Mouse (Mus musculus): ENCODE results near the gene Snx7.

Snx7 gene

DNA sequence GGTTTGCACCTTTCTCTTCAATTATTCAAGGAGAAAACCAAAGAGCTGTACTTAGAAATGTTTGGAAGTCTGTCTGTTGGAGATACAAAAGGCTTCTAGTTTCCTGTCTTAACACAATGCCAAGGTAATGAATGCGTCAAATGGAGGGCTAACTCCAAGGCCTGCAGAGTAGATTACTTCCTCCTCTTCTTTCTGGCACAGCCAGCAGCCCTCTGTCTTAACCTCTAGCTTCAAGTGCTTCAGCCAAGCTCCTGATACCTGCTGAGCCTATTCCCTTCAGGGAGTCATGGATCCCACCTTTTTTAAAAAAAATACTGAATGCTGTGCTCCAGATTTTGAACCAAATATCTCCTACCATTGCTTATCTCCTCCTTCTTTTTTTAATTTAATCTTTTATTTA, 51.1 kb downstream of the Snx7 start:
- no peak for DNase-seq (ENCODE audit: low spot score)

- DNase-seq (ENCODE audit: low spot score), result no peak
Measured at GRCm38 (mm10) chr3:117814218-117814617, 54.5 kb downstream of the Snx7 start.

DNA sequence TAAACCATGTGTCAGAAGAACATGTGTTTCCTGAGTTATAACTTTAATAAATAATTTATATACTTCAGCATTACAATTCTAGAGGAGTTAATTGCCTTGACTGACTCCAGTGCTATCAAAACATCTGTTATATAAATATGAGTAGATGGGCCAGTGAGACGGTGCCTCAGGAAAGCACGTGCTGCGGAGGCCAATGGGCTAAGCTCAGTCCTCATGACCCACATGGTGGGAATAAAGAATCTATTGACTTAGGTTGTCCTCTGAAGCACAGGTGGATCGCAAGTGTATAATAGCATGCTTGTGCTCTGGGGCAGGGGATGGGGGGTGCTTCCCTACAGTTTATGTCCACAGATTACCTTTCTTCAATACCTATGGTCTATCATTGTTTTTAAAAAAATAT, 56.6 kb downstream of the Snx7 start:
- DNase-seq (ENCODE audit: low spot score), result no peak

DNA sequence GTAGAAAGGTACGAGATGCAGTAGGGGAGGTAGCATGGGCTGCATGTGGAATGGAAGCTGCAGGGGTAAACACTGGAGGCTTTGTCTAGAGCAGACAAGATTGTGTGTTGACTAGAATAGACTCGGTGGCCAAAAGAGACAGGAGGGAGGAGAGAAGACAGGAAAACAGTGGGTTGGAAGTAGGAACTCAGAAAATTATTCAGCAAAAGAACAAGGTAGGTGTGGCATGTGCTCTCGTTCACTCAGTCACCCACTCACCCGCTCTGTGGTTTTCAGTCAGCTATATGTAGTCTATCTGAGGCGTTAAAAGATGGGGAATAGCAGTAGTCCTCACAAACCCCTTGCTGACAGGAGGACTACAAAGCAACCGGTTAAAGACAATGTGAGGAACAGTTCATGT, 63.0 kb downstream of the Snx7 start:
- no peak for DNase-seq (ENCODE audit: low spot score)

GRCm38 (mm10) chr3:117794501-117794900, 74.2 kb downstream of the Snx7 start:
- DNase-seq (ENCODE audit: low spot score), result no peak

- DNase-seq (ENCODE audit: low spot score), result no peak
Measured at GRCm38 (mm10) chr3:117791951-117792350, 76.8 kb downstream of the Snx7 start.

DNA sequence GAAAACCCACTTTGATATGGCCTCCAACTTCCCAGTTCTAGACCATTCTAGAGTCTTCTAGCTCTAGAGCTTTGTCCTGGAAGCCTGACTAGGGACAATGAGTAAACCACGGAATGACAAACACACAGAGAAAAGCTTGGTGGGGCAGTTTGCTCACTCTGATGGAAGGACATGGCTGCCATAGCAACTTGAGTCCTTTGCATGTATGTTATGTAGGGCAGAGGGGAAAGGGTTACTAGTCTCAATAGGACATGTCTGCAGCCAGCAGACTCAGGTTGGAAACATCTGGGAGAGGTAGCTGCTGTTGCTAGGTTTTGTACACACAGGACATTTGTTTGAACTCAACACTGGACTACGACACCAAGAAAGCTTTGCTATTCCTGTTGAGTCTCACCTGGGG, 77.5 kb downstream of the Snx7 start:
- DNase-seq (ENCODE audit: low spot score), result no peak

- no peak for DNase-seq (ENCODE audit: low spot score)
Measured at GRCm38 (mm10) chr3:117788800-117789693, 79.7 kb downstream of the Snx7 start.

DNA sequence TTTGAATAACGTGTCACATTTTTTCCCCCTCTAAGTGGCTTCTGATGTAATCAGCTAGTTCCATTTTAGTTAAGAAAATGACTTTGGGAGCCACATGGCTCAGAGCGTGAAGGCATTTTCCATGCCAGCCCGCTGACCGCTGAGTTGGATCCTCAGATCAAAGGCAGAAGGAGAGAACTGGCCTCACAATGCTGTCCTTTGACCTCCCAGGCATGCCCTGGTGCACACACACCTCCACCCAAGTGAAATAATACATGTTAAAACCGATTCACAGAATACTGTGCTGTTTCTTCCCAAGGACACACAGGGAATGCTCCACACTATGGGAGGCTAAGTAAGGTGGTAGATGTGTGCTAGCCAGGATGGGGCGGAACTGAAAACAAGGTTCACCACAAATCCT, 81.5 kb downstream of the Snx7 start:
- DNase-seq (ENCODE audit: low spot score), result no peak

DNA sequence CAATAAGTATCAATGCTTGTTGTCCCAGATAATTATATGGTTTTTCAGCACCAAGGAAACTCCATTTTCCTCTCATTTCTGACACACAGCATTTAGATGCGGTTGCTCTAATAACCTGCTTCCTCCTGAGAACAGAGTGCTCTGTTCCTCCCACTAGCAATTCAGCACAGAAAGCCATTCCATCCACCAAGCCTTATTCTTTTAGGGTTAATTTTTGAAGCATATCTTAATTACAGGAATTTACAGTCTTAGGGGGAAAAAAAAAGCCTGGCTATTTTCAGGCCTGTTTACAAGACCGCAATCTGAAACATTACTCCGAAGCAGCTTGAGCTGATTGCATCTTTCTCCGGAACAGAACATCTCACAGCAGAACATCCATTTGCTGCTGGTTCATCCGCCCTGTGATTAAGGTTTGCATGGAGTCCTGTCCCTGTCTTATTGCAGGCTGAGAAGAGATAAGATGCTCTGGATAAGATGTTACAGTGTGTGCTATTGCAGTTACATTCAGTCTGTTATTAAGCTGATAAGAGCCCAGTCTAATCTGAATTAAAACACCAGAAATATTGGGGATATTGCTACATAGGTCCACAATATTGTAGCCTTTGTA, 116.5 kb downstream of the Snx7 start:
- DNase-seq (ENCODE audit: low spot score), result no peak

- DNase-seq (ENCODE audit: low spot score), result no peak
Measured at GRCm38 (mm10) chr3:117751665-117752064, 117.1 kb downstream of the Snx7 start.

GRCm38 (mm10) chr3:117749256-117749655, 119.5 kb downstream of the Snx7 start:
- no peak for DNase-seq (ENCODE audit: low spot score)

- DNase-seq (ENCODE audit: low spot score), result no peak
Measured at GRCm38 (mm10) chr3:117739760-117740159, 129.0 kb downstream of the Snx7 start.

DNA sequence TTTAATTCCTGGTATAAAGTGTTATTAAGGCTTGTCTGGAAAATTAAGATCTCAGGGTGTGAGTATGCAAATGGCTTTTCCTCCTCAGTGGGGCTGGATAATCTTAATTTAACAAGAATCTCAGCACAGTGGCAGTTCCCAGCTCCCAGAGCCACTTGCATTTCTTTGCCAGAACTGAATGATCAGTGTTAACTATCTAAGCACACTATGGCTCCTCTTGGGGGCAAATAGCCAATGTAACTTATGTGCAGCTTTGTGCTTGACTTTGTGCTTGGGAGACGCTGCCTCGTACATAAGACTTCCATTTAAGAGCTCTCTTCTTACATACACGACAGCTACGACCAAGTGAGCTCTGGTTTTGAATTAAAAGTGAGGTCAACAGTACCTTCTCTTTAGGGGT, 136.1 kb downstream of the Snx7 start:
- DNase-seq (ENCODE audit: low spot score), result no peak

Measured in ovary, postnatal 10 days (tissue).